In the genomic region with DNA sequence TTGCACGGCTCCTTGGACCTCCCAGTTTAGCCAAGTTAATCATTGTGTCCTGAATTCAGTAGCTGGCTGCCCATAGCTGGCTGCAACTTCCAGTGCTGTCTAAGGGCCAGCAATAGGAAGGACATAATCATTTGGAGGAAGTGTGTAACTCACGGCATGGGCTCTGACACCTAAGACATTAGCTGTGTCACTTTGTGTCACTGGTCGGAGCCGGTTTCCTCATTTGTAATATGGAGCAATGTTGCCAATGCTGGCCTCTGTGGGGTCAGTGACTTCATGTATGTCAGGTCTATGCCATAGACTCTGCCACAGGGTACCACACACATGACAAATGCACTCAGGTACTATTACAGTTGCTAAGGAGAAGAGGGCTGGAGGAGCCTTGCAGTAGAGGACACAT, we compare ENCODE assay signal across 8 mouse cellular contexts. TPM values are rescaled to one million over a fixed set of nuclear protein-coding genes. Genes with fewer than 3 reads are reported as not detected.
DNase-seq lines count a peak whose midpoint lies in the region; ATAC-seq lines count a peak whose summit lies in the region.

No protein-coding gene starts in this region.

- peak overlapping the region; percentile 71; the same call in 1 of the 2 replicates for H3K4me3 ChIP-seq in forebrain, embryonic 15.5 days
- H3K4me3 ChIP-seq in liver, embryonic 15.5 days (replicated peaks) = 0 out of 2 replicates have a peak overlapping the region, but pooled peaks have one; percentile 71

- 93% methylated on average over 4 of the region's 4 CpGs for WGBS in forebrain, embryonic 15.5 days
- 68% methylated on average over 4 of the region's 4 CpGs for WGBS in liver, embryonic 15.5 days (ENCODE audit: insufficient replicate concordance)

- H3K36me3 ChIP-seq in forebrain, embryonic 15.5 days = peaks cover 33% of the 10 kb centered on the region
- peaks cover 26% of the 10 kb centered on the region for H3K36me3 ChIP-seq in liver, embryonic 15.5 days (replicated peaks)

- H3K9me3 ChIP-seq in forebrain, embryonic 15.5 days = no peaks in the 10 kb centered on the region
- no peaks in the 10 kb centered on the region for H3K9me3 ChIP-seq in liver, embryonic 15.5 days (replicated peaks)

- peak; percentile 47 for DNase-seq in cerebellum, adult 9-10 months
- DNase-seq in cerebellum, postnatal 10 days = no peak
- peak; percentile 63 for DNase-seq in 416B (ENCODE audit: low read depth)
- no peak for DNase-seq in adrenal gland, adult 18-20 months (ENCODE audit: low spot score in 2 of 2)
- no peak for DNase-seq in urinary bladder, postnatal 36 days (ENCODE audit: low spot score in 2 of 2)
- DNase-seq in urinary bladder, postnatal 25 days (ENCODE audit: low spot score) = no peak

- no peak for ATAC-seq in forebrain, embryonic 15.5 days (replicated peaks)
- ATAC-seq in liver, embryonic 15.5 days (ENCODE audit: insufficient read depth) = no peak

- no peak overlapping the region for H3K27ac ChIP-seq in forebrain, embryonic 15.5 days (replicated peaks)
- no peak overlapping the region for H3K27ac ChIP-seq in liver, embryonic 15.5 days (replicated peaks)

- H3K4me2 ChIP-seq in forebrain, embryonic 15.5 days (replicated peaks) = peak overlapping the region; percentile 91
- H3K4me2 ChIP-seq in liver, embryonic 15.5 days = peak overlapping the region; percentile 97

- no peaks in the 10 kb centered on the region for H3K27me3 ChIP-seq in forebrain, embryonic 15.5 days
- H3K27me3 ChIP-seq in liver, embryonic 15.5 days = no peaks in the 10 kb centered on the region

- peaks cover 39% of the 10 kb centered on the region for H3K4me1 ChIP-seq in forebrain, embryonic 15.5 days
- H3K4me1 ChIP-seq in liver, embryonic 15.5 days (replicated peaks) = peaks cover 52% of the 10 kb centered on the region

- peak overlapping the region; percentile 90; the same call in 1 of the 2 replicates for H3K9ac ChIP-seq in forebrain, embryonic 15.5 days (replicated peaks)
- H3K9ac ChIP-seq in liver, embryonic 15.5 days = no peak overlapping the region

RNA-seq across cellular contexts. Expression of gene Rpl12, which starts 1.1 kb away (rescaled TPM):
- 96.9 and 99.7 TPM in 2 replicates for polyA plus RNA-seq in forebrain, embryonic 15.5 days (2015; fragmentation: Nextera tagmentation; extraction: Ambion mirVana)
- 79.8 and 80.2 TPM in 2 replicates for polyA plus RNA-seq in liver, embryonic 15.5 days (2015; fragmentation: Nextera tagmentation; extraction: Ambion mirVana)
- total RNA-seq in adrenal gland, adult 18-20 months (2021) = 100 to 1,000 TPM; 162 to 167 TPM

RNA-seq across cellular contexts. Expression of gene Lrsam1, which starts 1.1 kb away (rescaled TPM):
- polyA plus RNA-seq in forebrain, embryonic 15.5 days (2015; fragmentation: Nextera tagmentation; extraction: Ambion mirVana) = 16.7 and 17.8 TPM in 2 replicates
- polyA plus RNA-seq in liver, embryonic 15.5 days (2015; fragmentation: Nextera tagmentation; extraction: Ambion mirVana) = 2.0 and 2.5 TPM in 2 replicates
- total RNA-seq in adrenal gland, adult 18-20 months (2021) = 10 to 100 TPM; 16.6 to 23.4 TPM

RNA-seq across cellular contexts. Expression of gene Slc2a8, which starts 21.6 kb away (rescaled TPM):
- polyA plus RNA-seq in forebrain, embryonic 15.5 days (2015; fragmentation: Nextera tagmentation; extraction: Ambion mirVana) = 20.9 and 21.3 TPM in 2 replicates
- 9.1 and 10.4 TPM in 2 replicates for polyA plus RNA-seq in liver, embryonic 15.5 days (2015; fragmentation: Nextera tagmentation; extraction: Ambion mirVana)
- total RNA-seq in adrenal gland, adult 18-20 months (2021) = 10 to 100 TPM; 15.7 to 17.2 TPM

Comparison
In these comparisons a context has a peak if more than half of its experiments do, and no peak if none do; other contexts are left out.
1. DNase-seq: peak in cerebellum, adult 9-10 months (single experiment) and 416B (single experiment); none in cerebellum, postnatal 10 days (0 of 2), adrenal gland, adult 18-20 months (0 of 2), urinary bladder, postnatal 36 days (0 of 2) and urinary bladder, postnatal 25 days (single experiment).